Mouse (Mus musculus) T-helper 2 cell (primary cell): ENCODE measurements around the gene Gm11562.
"Not testable (repeated sequence)": the region's sequence is repeated elsewhere in the genome, so short reads cannot be mapped to it uniquely, and the experiment has no call there.

Source experiments
- in situ Hi-C: fragments of 300-600 bp; cut with MboI, MseI; formaldehyde crosslinking; loops from one replicate; pipeline ENCODE4 v1.15.1; 2025; ENCODE audit warnings: high pct_unique_total_duplicates

The Gm11562 gene

DNA sequence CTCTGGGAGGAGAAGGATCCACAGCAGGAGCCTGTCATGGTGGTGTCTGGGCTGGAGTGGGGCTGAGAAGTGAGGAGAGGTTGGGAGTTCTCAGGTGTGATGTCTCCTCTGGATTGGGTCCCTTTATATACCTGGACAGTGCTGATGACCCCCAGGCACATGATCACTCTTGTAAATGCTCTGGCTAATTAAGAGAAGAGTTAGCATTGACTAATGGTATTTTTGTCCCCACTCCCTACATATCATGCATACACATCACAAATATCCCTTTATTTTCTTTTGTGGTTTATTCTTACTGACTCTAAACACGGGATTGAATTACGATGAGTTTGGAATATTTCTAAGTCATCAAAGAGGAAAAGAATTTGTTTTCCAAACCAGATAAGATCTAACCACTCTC lies at the start of gene Gm11562:
Gene Gm11562 (minus strand): TSS at position 101 of the 400 bp plus-strand sequence.
- in situ Hi-C loops, result no loop called here

DNA sequence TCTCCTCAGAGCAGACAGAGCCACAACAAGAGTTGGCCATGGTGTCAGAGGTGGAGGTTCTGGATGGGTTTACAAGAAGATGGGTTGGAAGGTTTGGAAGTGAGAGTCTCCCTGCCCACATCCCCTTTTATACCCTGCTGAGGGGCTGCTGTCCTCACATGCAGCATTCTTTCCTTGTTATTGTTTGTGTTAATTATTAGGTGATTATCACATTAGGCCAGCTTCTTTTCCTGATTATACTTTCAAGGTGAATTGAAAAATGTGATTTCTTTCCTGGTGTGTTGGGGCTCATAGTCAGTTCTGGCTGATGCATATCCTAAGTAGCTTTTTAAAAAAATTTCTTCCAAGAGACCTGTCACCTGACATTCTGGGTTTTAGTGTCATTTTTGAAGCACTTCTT lies 45.6 kb upstream of the Gm11562 start, which contains the start of gene Krtap4-6:
Gene Krtap4-6 (minus strand): TSS at position 101 of the 400 bp plus-strand sequence.
- in situ Hi-C loops, result loop anchor here (25.0 kb wide), 1 partner anchor 604 kb away; no protein-coding TSS in a partner anchor

DNA sequence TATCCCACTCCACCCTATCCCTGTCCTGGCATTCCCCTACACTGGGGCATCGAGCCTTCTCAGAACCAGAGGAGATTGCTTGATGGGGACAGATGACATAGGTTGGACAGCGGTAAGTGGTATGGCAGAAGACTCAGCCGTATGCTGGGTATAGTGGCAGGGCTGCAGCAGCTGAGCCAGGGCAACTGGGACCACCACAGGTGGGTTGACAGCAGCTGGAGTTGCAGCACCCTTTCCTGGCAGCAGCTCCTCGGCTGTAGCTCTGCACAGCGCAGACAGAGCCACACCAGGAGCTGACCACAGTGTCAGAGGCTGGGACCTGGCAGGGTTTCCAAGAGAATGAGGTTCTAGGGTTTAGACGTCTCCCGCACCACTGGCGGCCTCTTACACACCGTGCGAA lies 42.6 kb upstream of the Gm11562 start:
- in situ Hi-C loops, result loop anchor here (25.0 kb wide), 1 partner anchor 601 kb away; no protein-coding TSS in a partner anchor

DNA sequence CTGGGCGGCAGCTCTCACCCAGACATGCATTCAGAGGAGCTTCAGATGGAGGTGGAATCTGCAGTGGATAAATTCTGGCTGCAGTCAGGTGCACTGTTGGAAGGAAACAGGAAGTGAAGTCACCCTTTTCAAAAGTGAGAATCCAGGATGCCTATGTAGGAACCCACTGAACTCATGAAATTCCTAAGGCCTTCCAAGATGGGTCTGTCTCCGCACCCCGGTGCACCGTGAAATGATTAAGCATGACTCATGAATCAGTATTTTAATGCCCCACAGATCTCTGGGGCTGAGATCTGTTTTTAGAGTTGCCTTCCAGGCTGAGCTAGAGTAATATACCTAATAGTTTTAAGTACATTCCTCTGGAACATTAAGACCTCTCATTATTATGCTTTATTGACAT lies 39.0 kb upstream of the Gm11562 start:
- in situ Hi-C loops, result loop anchor here (25.0 kb wide), 1 partner anchor 597 kb away; no protein-coding TSS in a partner anchor

DNA sequence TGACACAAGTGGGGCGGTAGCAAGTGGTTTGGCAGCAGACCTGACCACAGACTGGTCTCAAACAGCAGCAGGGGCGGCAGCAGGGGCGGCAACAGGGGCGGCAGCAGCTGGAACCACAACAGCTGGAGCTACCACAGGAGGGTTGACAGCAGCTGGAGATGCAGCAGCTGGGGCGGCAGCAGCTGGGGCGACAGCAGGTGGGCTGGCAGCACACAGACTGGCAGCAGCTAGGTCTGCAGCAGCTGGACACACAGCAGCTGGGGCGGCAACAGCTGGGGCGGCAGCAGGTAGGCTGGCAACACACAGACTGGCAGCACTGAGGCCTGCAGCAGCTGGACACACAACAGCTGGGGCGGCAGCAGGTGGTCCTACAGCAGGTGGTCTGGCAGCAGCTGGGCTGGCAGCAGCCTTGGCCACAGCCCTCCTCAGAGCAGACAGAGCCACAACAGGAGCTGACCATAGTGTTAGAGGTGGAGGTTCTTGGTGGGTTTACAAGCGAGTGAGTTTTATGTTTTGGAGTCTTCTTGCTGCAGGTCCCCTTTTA lies 38.3 kb upstream of the Gm11562 start, which contains the start of gene Gm11563:
Gene Gm11563 (minus strand): TSS at position 494 of the 544 bp plus-strand sequence.
- in situ Hi-C loops, result loop anchor here (25.0 kb wide), 1 partner anchor 596 kb away; no protein-coding TSS in a partner anchor

DNA sequence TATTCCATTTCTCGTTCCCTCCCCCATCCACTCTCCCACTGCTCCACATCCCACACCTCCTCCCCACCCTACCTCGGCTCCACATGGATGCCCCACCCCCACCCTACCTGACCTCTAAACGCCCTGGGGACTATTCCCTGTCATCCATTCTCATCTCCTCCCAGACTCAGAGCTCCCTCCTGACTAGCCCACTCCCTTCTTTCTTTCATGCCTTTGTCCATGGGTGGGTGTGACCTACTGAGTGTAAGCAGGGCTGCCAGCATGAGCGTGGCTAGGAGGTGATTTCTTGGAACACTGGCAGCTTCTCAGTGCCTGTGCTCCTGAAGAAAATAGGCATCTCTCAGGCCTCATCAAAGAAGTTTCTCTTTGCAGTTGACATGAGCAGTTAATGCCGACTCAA lies 36.8 kb upstream of the Gm11562 start:
- in situ Hi-C loops, result loop anchor here (25.0 kb wide), 1 partner anchor 595 kb away; no protein-coding TSS in a partner anchor

DNA sequence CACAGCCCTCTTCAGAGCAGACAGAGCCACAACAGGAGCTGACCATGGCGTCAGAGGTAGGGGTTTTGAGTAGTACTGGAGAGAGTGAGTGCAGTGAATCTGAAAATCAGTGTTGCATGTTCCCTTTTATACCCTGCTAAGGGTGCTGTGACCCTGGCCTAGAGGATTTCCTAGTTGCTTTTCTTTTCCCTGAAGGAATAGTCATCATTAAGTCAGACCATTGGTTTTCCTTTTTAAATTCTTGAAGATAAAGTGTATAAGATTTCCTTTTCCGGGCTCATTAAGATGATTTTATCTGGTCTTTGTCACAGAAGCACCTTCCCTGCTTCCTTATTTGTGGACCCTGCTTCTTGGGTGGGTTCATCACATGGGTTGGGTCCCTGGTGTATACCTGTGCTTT lies 29.9 kb upstream of the Gm11562 start, which contains the start of gene Gm11555:
Gene Gm11555 (minus strand): TSS at position 101 of the 400 bp plus-strand sequence.
- in situ Hi-C loops, result loop anchor here (25.0 kb wide), 1 partner anchor 588 kb away; no protein-coding TSS in a partner anchor

DNA sequence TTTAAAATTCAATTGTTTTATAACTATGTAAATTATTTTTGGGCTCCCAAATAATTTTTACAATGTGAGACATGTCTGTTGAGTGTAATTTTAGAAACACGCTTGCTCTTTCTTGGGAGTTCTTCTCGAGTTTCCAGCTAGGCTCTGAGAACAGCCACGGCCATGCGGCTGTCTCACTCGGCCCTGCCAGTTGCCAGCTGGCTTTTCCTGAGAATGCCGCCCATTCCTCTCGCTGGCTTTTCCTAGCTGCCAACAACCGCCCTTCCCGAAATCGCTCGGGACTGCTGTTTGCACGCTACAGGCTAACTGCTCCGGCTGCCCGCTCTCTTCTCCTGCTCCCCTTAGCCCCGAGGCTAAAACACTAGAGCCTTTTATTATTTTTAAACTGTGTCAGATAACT lies 26.2 kb upstream of the Gm11562 start:
- in situ Hi-C loops, result no loop called here

DNA sequence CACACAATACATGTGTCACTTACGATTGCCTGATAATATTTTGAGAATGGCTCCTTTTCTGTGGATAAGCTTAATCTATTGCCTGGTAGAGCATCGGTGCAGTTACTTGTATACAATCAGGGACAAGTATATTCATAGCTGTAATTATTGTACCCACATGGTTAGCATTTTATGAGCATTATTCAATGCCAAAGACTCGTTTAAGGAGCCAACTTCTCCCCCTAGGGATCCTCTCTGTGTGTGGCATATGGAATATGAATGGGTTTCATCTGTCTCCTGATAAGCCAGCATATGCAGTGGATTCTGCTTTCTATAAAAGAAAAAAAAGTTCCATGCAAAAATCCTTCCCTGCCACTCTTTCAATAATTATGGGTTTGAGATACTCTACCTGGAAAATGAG lies 24.1 kb upstream of the Gm11562 start:
- in situ Hi-C loops, result no loop called here

DNA sequence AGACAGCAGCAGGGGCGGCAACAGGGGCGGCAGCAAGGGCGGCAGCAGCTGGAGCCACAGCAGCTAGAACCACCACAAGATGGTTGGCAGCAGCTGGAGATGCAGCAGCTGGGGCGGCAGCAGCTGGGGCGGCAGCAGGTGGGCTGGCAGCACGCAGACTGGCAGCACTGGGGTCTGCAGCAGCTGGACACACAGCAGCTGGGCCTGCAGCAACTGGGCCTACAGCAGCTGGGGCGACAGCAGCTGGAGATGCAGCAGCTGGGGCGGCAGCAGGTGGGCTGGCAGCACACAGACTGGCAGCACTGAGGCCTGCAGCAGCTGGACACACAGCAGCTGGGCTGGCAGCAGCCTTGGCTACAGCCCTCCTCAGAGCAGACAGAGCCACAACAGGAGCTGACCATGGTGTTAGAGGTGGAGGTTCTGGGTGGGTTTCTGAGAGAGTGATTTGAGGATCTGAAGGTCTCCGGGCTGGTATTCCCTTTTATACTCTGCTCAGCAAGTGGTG lies 23.5 kb upstream of the Gm11562 start, which contains the start of gene Krtap4-7:
Gene Krtap4-7 (minus strand): TSS at position 455 of the 505 bp plus-strand sequence.
- in situ Hi-C loops, result not testable (repeated sequence)

DNA sequence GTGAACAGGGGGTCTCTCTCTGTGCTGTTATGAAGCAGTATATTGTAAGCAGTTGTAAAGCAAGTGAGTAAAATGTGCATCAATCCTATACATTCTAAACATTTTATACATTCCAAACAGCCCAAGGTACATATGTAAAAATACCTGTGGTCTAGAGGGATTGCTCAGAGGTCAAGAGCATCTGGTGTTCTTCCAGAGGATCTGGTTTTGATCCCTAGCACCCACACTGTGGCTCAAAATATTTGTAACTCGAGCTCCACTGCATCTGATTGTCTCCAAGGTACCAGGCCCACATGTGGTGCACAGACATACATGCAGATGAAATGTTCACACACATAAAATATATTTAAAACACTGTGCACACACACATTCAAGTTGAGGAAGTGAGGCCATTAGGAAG lies 20.7 kb upstream of the Gm11562 start:
- in situ Hi-C loops, result no loop called here

DNA sequence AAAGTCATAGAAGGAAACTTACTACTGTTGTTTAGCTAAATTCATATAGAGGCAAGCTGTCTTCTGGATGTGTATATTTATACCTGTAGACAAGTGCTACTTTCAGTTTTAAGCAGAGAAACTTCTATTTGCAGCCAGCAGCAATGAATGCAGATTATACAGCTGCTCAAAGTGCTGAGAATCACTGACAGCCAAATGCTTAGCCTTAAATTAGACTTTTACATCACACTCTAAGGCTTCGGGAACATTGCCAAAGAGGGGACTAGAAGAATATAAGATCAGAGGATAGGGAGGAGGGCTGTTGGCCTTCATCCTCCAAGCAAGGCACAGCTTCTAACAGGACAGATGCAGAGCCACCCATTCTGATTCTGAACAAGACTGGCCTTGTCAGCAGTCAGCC lies 16.9 kb upstream of the Gm11562 start:
- in situ Hi-C loops, result no loop called here

DNA sequence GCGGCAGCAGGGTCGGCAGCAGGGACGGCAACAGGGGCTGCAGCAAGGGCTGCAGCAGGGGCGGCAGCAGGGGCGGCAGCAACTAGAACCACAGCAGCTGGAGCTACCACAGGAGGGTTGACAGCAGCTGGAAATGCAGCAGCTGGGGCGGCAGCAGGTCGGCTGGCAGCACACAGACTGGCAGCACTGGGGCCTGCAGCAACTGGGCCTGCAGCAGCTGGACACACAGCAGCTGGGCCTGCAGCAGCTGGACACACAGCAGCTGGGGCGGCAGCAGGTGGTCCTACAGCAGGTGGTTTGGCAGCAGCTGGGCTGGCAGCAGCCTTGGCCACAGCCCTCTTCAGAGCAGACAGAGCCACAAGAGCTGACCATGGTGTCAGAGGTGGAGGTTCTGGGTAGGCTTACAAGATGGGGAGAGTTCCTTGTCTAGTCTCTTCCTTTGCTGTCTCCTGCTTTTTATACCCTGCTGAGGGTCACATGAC lies 14.5 kb upstream of the Gm11562 start, which contains the start of gene Krtap4-2:
Gene Krtap4-2 (minus strand): TSS at position 432 of the 482 bp plus-strand sequence.
- in situ Hi-C loops, result no loop called here

DNA sequence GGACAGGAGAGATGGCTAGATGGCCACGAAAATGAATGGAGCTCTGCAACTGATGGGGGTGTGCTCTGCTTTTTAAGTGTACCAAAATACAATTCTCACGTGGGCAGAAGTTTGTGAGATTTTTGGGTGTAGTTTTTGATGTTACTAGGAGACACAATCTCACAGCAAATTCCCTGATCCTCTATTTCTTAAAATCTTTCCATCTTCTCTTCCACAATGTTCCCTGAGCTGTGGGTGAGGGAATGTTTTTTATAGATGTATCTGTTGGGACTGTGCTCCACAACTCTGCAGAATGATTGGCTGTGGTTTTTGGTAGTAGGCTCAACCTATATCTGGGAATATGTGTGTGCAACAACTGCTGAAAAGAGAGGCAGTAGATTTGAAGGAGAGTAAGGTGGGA lies 13.1 kb upstream of the Gm11562 start:
- in situ Hi-C loops, result no loop called here

DNA sequence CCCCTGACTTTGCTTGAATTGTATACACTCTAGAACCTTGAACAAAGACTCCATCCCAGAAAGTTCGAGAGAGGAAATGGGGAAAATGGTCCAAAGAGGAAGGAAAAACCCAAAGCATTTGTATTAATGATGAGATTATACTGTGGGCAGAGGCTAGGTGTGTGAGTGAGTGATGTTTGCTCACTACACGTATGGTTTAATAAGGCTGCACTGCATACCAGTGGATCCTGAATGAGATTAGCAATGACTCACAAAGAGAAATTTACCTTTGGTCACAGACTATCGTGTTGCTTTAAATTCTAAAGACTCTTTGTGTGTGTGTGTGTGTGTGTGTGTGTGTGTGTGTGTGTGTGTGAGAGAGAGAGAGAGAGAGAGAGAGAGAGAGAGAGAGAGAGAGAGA lies 10.7 kb upstream of the Gm11562 start:
- in situ Hi-C loops, result no loop called here

DNA sequence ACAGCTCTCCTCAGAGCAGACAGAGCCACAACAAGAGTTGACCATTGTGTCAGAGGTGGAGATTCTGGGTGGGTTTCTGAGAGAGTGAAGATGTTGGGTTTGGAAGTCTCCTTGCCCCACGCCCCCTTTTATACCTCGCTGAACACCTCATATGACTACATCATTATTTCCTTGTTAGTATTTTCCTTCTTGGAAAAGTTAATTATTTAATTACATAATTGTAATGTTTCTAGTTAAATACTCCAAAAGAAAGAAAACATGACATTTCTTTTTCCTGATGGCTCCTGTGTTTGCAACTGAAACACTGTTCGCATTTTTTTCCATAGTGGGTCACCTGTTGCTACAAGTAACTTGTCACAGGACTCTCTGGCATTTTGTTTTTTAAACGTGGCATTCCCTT lies 7.9 kb upstream of the Gm11562 start, which contains the start of gene Krtap4-1:
Gene Krtap4-1 (minus strand): TSS at position 101 of the 400 bp plus-strand sequence.
- in situ Hi-C loops, result no loop called here

DNA sequence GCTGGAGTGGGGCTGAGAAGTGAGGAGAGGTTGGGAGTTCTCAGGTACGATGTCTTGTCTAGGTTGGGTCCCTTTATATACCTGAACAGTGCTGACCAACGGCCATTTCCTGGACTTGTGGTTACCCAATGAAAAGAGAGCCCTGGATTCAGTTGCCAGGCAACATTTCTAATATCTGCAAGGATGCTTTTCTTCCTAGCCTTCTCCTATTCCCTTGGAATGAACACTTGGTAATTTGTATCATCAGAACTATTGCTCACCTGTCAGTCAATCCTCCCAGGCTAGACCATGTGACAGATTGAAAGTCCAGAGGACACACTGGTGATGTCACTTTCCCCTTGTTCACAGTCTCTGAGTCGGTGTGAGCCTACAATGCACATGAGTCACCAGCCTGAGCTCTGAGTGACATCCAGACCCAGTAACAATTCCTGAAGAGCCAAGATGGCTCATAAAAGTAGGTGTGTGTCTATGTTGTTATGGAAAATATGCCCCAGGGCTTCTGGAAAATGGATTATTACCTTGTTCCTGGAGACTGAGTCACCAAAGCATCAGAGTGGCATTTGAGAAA lies 5.4 kb downstream of the Gm11562 start, which contains the start of gene Krtap2-4:
Gene Krtap2-4 (minus strand): TSS at position 51 of the 568 bp plus-strand sequence.
- in situ Hi-C loops, result no loop called here

DNA sequence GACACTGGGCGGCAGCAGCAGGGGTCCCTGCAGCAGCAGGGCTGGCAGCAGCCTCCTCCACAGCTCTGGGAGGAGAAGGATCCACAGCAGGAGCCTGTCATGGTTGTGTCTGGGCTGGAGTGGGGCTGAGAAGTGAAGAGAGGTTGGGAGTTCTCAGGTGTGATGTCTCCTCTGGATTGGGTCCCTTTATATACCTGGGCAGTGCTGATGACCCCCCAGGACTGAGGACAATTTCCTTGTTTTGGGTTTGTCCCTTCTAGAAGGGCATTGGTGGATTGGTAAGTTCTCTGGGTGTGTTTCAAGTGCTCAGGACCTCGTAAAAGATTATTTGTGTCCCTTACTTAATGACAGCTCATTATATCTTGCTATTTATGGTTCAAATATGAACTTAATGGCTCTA lies 10.1 kb downstream of the Gm11562 start, which contains the start of gene Gm11937:
Gene Gm11937 (minus strand): TSS at position 101 of the 400 bp plus-strand sequence.
- in situ Hi-C loops, result not testable (repeated sequence)

DNA sequence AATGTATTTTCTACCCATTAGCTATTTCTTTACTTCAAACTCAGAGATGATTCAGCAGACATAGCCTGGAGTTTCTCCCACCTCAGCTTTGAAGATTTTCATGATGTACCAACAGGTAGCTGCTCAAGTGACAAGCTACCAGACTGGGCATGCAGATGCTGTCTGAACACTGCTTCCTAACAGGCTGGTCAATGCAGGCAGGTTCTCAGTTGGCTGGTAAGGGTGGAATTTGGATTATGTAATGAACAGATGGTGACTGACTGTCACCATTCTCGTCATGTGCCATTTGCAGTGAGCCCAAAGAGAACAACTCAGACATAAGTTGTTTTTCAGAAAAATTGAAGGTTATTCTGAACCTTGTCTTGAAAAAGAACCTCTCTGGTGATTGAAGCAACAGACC lies 11.1 kb downstream of the Gm11562 start:
- in situ Hi-C loops, result no loop called here

DNA sequence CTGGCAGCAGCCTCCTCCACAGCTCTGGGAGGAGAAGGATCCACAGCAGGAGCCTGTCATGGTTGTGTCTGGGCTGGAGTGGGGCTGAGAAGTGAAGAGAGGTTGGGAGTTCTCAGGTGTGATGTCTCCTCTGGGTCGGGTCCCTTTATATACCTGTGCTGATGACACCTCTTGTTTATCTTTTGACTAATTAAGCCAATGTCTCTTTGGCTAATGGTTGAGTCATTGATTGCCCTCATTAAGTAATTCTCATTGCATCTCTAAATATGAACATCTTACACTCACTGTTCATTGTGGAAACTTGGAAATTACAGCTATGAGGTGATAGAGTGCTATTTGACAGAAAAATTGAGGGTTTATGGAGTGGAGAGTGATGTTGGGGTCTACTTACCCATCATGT lies 17.0 kb downstream of the Gm11562 start, which contains the start of gene Gm11938:
Gene Gm11938 (minus strand): TSS at position 101 of the 400 bp plus-strand sequence.
- in situ Hi-C loops, result not testable (repeated sequence)

DNA sequence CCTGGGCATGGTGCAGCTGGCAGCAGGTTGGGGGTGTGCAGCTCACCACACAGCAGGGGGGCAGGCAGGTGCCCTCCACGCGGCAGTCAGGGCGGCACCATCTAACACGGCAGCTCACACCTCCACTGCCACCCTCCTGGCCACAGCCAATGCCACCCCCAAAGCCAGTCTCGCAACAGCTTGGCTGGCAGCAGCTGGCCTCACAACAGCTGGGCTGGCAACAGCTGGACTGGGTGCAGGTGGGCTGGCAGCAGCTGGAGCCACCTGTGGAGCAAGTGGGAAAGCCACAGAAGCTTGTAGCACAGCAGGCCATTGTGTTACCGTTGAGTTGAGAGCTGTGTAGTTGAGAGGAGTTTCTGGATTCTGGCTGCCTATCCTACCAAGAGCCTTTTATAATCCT lies 22.5 kb downstream of the Gm11562 start, which contains the start of gene Krtap9-3:
Gene Krtap9-3 (minus strand): TSS at position 364 of the 400 bp plus-strand sequence.
- in situ Hi-C loops, result not testable (repeated sequence)

DNA sequence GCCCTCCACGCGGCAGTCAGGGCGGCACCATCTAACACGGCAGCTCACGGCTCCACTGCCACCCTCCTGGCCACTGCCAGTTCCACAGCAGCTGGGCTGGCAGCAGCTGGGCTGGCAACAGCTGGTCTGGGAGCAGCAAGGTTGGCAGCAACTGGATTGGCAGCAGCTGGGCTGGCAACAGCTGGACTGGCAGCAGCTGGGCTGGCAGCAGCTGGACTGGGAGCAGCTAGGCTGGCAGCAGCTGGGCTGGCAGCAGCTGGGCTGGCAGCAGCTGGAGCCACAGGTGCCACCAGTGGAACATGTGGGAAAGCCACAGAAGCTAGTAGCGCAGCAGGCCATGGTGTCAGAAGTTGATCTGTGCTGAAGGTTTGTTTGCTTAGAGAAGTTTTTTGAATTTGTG lies 29.3 kb downstream of the Gm11562 start, which contains the start of gene Krtap1-3:
Gene Krtap1-3 (minus strand): TSS at position 359 of the 400 bp plus-strand sequence.
- in situ Hi-C loops, result no loop called here
